Mouse (Mus musculus) brain, embryonic 14.5 days (tissue): ENCODE measurements around the gene Rftn1. TPM values are rescaled to one million over a fixed set of nuclear protein-coding genes. Genes with fewer than 3 reads are reported as not detected.
A peak's percentile ranks its signal among the peaks of the same experiment; 100 is the strongest.

Source experiments
- DNase-seq: peaks from one replicate; pipeline ENCODE4 v3.0.0-alpha.2; 2011; ENCODE audit warnings: low read depth
- CTCF ChIP-seq: fragments of 200-500 bp; IDR thresholded peaks from 2 replicates; pipeline ENCODE4 v1.5.1; 2012; ENCODE audit warnings: inconsistent platforms, mild to moderate bottlenecking, moderate library complexity, borderline replicate concordance; ENCODE audit not compliant: insufficient read depth, insufficient read length; ENCODE audit errors: extremely low read depth
- POLR2A ChIP-seq: fragments of 200-500 bp; IDR thresholded peaks from 2 replicates; pipeline ENCODE4 v1.6.1; 2012; ENCODE audit warnings: mild to moderate bottlenecking, inconsistent platforms, borderline replicate concordance; ENCODE audit not compliant: poor library complexity, insufficient read depth, insufficient read length, severe bottlenecking; ENCODE audit errors: extremely low read depth
- polyA plus RNA-seq: library from polyadenylated mRNA; depleted of rRNA; stranded (reverse); fragments of >200 nt; gene quantifications from 2 replicates; pipeline ENCODE4 v1.2.3, GENCODE M21; 2012

Gene Rftn1
- polyA plus RNA-seq, 1 experiment = 17.7 TPM

DNA sequence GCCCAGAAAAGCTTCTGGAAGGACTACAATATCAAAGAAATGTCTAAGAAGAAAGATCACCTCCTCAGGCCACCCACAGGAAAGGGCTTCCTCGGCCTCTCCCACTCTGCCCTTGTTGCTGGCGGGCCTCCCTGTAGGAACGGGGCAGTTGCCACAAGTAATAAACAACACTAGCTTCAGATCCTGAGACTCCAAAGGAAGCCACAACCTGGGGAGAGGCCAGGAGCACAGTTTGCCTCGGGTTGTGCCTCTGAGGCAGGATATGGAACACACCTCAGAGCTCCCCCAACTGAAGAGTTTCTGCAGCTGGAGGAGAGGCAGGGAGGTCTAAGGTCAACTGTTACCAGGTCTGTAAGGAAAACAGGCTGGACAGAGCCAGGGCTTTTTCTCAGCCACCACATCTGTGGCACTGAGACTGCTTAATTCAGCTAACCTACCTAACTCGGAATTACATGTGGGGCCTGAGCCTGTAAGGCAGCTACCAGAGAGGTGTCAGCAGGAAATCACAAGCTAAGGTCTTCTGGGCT, 193.8 kb downstream of the Rftn1 start:
- TF ChIP-seq POLR2A (no peak), CTCF (no peak)
- DNase-seq = no peak

DNA sequence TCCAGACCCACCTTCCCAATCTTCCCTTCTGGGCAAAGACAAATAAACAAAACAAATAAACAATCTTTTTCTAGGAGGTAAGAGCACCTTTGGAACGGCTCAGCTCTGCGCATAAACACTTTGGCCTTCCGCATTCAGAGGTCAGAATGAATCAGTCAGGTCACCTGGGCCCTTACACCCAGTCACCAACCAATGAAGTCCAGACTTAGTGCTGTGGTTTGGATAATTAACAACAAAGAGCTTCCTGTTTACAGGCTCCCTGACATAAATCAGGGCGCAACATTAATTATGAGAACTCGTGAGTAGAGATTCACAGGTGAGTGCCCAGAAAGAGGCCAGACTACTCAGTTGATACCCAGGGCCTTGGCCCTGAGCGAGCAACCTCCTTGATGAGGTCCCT, 194.4 kb downstream of the Rftn1 start:
- no peak for DNase-seq
- no peak for TF ChIP-seq POLR2A
- TF ChIP-seq CTCF = no peak

DNA sequence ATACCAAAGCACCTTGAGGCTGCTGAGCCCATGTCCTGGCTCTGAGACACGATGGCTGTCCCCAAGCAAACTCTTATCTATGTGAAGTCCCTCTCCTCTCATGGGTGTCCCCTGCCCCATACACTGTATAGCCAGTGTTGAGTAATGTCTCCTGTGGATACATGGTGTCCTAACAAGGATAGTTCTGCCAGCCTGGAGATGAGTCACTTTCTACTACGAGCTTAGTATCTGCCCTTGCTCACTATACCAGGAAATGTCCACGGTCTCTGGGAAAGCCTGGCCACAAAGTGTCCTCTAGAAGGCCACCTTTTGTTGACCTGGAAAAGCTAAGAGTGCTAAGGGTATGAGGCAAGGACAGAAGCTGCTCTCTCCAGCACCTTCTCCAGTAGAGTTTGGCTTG, 195.2 kb downstream of the Rftn1 start:
- TF ChIP-seq CTCF (no peak), POLR2A (no peak)
- no peak for DNase-seq

DNA sequence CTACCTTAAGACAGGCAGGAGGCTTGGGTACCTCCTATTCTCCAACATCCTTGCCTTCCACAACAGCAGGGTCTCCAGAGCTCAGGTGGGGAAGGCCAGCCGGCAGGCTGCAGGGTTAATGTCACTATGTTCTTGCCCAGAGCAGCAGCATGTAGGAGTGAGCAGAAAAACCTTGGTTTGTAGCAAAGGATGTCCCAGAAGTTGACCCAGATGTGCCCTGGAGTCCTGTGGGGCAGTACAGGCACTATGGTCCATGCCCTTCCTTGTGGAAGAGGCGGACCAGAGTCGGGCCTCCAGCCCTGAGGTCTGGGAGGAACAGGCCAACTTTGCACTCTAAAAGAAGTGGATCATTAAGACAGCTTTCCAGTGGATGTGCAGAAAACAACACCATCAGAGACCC, 196.8 kb downstream of the Rftn1 start:
- no peak for TF ChIP-seq POLR2A
- no peak for TF ChIP-seq CTCF
- no peak for DNase-seq

DNA sequence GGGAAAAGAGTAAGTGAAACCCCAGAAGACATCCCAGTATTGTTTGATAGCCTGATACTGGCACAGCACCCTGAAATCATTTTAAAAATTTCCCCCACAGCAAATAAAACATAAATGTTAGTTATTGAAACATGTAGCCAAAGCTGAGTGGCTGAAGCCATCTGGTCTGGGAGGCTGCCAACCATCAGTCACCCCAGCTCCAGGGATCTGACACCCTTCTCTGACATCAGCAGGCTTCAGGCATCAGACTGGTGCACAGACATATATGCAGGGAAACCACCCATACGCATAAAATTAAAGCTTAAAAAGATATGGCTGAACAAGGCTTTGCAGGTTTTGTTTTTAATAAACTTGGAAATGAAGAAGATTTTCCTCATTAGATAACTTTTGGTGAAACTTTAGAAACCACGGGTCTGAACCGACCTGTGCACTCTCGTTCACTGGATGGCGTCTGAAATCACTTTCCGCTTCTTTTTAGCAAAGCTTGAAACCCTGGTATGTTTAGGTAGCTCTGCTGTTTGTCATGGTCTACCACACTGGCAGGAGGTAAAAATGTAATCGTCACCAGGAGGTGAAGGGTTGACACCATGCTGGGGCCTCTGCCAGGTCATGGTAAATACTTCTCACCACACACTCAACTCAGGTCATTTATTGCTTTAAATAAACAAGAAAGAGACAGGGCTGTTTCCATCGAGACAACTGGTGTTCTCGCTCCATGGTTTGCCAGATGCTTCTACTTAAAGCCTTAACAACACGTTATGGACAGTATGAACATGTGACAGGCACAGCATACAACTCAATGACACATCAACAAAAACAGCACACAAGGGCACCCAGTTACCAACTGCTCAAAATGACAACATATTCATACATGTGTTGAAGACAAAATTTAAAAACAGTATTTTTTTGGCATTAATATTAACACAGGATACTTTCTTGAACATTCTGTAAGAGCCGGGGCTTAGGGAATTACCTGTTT, 197.6 kb downstream of the Rftn1 start:
- peak; percentile 76 for DNase-seq
- TF ChIP-seq CTCF (no peak), POLR2A (no peak)

DNA sequence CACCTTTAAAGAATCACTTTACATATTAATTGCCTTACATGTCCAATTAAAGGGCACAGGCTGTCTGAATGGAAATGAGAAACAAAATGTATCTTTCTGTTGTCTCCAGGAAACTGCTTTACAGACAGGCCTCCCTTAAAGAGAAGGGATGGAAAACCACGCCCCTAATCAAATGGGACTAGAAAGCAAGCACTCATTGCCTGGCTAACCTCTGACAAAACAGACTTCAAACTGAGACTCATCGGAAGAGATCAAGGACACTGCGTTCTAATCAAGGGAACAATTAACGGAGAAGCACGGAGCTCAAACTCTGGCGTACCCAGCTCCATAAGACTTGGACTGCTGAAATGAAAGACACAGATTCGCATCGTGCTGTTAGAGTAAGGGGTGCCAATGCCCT, 200.9 kb downstream of the Rftn1 start:
- no peak for TF ChIP-seq POLR2A
- TF ChIP-seq CTCF = no peak
- DNase-seq = peak; percentile 77

DNA sequence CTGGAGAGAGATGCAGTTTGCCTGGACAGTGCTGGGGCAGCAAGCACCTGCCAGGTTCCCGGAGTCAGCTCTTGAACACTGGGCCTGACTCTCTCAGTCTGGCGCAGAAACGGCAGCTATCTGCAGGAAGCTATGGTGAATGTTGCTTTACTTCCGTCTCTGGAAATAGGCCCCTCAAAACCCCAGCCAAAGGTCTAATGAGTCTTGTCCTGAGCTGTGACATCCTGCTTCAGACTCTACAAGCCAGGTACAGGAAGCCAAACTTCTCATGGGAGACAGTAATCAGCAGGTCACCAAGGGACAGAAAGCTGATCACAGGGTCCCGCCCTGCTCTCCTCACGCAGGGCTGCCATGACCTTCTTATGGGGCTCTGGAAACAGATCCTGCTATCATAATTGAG, 203.4 kb downstream of the Rftn1 start:
- no peak for DNase-seq
- TF ChIP-seq POLR2A = no peak
- no peak for TF ChIP-seq CTCF

DNA sequence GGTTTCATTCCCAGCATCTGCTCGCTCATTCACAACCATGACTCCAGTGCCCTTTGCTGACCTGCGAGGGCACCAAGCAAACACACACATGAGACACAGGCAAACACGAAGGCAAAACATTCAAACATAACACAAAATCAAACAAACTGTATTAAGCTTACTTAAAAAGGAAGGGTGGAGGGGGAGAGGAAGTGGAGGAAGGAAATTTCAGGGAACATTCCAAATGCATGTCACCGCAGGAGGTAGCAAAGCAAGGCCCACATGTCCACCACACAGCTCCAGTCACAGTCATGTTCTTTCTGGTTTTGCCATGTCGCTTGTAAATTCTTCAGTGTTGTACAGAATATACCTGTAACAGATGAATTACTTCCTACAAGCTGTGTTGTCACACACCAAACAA, 207.0 kb downstream of the Rftn1 start:
- DNase-seq = no peak
- no peak for TF ChIP-seq CTCF
- no peak for TF ChIP-seq POLR2A

DNA sequence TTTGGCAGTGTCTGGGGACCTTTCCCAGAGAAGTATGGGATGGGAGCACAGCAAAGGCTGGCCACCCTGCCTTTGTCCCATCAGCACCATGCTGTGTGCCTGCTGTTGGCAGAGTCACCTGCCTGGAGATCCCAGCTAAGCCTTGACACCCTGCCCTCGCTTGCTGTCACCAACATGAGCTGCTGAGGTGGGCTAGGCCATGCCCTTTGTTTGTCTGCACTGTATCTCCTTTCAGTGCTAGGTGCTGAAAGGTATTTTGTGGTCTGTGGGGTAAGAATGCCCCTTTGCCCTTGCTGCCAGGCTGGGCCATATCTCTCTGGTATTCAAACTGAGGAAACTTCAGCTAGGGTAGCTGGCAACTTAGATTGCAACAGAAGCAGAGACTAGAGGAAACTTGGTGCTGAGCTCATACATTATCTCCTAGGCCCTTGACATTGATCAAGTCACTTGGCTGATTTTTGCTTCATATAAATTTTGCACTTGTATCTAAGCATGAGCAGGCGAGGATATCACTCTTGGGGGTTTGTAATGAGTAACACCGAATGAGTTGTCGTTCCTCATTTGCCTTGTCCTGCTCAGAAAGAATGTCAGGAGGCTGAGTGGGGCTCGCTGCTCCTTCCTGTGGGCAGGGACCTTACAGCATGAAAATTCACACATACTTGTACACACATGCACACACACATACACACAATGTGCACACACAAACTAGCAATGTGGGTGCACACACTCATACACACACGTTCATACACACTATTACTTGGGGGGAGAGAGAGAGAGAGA, 207.7 kb downstream of the Rftn1 start:
- DNase-seq = no peak
- TF ChIP-seq CTCF (no peak), POLR2A (no peak)

DNA sequence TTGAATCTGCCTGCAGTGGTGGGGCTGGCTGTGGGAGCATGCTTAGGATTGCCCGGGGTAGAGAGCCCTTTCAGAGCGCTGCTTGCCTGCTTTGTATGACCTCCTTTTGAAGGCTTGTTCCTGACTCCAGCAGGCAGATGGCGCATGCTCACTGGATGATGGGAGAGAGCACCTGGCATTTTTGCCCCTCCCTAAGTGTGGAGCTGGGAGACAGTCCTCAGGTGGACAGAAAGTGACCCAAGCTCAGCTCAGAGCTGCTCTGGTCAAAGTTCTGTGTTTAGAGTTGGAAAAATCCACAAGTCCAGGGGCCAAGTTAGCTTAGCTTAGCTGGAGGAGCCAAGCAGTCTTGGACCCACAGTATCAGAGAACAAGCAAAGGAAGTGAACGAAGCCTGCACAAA, 208.9 kb downstream of the Rftn1 start:
- peak; percentile 10; the same call in 1 of the 2 replicates for TF ChIP-seq CTCF
- no peak for TF ChIP-seq POLR2A
- DNase-seq = no peak

DNA sequence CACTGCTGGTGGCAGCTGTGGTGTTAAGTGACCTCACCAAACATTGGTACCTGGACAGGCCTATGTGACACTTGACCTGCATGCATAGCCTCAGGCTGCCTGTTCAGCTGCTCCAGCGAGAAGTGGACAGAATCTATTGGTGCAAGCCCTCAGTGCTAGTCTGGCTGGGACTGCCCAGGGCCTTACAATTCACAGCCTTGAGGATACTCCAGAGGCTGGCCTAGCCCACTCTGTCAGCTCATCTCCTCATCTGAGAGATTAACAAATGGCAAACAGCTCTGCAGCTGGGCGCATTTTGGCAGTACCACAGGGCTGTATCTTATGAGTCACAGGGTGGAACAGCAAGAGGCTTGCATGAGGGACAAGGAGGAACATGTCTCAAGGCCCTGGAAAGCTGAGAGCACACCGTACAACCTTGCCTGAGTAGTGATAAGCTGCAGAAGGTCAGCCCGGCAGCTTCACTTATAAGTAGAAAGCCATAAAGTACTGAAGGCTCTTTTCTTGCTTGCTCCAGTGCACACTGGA, 210.7 kb downstream of the Rftn1 start:
- no peak for DNase-seq

DNA sequence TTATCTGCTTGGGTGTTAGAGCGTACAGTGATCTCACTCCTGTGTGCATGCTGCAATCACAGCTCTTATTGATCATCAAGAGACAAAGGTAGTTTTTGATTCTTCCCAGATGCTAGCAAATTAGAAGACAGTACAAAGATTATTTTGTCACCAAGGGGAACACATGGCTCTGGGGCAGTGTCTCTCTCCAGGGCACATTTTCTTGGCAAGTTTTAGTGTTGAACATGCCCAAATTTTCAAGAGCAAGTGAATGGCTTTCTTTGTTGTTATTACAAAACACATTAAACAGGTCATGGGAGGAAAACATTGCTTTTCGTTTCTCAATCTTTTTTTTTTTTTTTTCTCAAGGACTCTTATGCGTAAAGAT, 213.1 kb downstream of the Rftn1 start:
- DNase-seq = peak; percentile 37

More for the DNA sequence above, 210.7 kb downstream of the Rftn1 start:
- TF ChIP-seq CTCF = no peak
- TF ChIP-seq POLR2A = no peak

More for the DNA sequence above, 213.1 kb downstream of the Rftn1 start:
- TF ChIP-seq POLR2A (no peak), CTCF (no peak)
